Mouse (Mus musculus): Measurements from ENCODE around the gene Osbpl6. TPM values are rescaled to one million over a fixed set of nuclear protein-coding genes. Genes with fewer than 3 reads are reported as not detected.
"Not testable (repeated sequence)": the region's sequence is repeated elsewhere in the genome, so short reads cannot be mapped to it uniquely, and the experiment has no call there.

Osbpl6 gene
- total RNA-seq, 2 experiments from 2014 or later: 55.2 to 63.5 TPM

- no peak for DNase-seq (ENCODE audit: low spot score in 2 of 2)
These were observed 149.7 kb downstream of the Osbpl6 start for GRCm38 (mm10) chr2:76555852-76556558.

- DNase-seq (ENCODE audit: low spot score in 2 of 2): no peak
These were observed 153.8 kb downstream of the Osbpl6 start for GRCm38 (mm10) chr2:76560146-76560545.

DNA sequence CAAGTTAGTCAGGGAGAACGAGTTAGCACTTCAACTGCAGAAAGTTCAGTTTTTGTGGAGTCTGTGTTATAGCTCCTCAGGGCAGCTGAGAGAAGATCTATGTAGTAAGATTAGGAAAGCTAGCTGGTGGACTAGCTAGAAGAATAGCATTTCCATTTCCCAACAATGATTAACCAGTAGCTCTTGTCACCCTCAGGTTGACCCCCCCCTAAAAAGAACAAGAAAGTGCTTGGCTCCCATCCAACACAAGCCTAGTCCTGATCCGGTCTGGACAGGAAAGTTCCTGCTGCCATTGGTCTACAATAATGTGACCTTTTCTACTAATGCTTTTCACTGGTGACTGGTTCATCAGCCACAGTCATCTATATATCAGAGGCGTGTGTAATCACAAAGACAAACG, 157.6 kb downstream of the Osbpl6 start:
- DNase-seq (ENCODE audit: low spot score in 2 of 2): no peak

GRCm38 (mm10) chr2:76566933-76567551, 160.7 kb downstream of the Osbpl6 start:
- DNase-seq (ENCODE audit: low spot score in 2 of 2): no peak

DNA sequence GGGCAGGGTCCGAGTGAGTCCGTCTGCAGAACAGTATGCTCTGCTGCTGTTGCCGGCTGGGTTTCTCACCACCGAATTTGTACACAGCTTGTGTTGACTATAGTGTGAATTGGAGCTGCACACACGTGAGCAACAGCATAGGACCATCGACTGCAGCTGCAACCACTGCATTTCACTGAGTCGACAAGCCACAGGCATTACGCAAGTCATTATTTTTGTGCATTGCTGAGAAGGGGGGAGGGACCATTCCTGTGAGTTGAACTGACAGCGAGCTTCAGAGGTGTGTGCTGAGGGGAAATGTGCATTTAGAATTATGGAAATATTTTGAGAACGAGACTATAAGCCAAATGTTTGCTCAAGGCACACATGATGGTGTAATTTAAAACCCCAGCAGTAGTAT, 165.2 kb downstream of the Osbpl6 start:
- no peak for DNase-seq (ENCODE audit: low spot score in 2 of 2)

DNA sequence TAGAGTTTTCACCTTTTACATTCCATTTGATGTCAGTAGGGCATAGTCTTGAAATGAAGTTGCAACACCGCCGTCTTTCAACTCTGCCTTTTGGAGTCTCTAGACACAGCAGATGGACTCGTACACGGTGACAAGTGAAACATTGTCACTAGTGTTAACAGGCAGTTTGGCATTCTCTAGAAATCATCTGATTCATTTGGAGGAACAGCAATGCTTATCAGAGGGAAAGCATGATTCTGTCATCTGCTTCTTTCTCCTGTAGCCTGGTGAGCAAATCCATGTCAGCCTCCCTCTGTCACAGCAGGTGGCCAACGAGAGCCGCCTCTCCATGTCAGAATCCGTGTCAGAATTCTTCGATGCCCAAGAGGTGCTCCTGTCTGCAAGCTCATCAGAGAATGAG, 172.6 kb downstream of the Osbpl6 start:
- peak; percentile 13 to 65 for DNase-seq (ENCODE audit: low spot score in 2 of 2)

DNA sequence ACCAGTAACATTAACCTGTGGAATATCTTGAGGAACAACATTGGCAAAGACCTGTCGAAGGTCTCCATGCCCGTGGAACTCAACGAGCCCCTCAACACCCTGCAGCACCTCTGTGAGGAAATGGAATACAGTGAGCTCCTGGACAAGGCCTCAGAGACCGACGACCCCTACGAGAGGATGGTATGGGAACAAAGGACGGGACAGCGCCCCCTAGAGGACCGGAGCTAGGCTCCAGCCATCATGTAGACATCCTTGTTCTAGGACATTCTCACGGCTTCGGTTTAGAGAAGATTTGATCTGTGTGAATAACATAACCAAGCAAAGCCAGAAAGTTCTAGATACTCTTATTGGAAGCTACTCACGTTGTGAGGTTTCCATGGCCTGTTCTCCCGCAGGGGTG, 178.8 kb downstream of the Osbpl6 start:
- DNase-seq (ENCODE audit: low spot score in 2 of 2): no peak

- no peak for DNase-seq (ENCODE audit: low spot score in 2 of 2)
These were observed 180.6 kb downstream of the Osbpl6 start for GRCm38 (mm10) chr2:76586906-76587305.

- DNase-seq (ENCODE audit: low spot score in 2 of 2): no peak
These were observed 183.9 kb downstream of the Osbpl6 start for GRCm38 (mm10) chr2:76590221-76590620.

DNA sequence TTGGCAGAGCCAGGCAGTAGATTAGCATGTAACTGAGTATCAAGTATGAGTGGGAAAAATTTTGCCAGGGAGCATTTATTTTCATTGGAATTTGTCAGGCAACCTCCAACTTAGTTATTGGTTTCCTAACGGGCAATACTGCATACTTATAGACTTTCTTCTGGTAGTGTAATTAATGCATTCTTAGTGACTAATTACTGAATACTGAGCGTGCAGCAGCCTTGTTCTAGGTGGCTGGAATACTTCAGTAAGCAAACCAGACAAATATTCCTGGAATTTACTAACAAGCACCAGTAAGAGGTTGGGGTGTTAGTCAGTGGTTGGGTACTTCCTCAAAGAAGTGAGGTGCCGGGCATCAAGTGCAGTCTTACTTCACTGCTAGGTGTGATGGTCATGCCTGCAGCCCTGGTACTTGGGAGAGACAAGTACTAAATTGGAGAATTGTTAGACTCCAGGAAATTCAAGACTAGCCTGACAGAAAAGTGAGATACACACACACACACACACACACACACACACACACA, 186.2 kb downstream of the Osbpl6 start:
- no peak for DNase-seq (ENCODE audit: low spot score in 2 of 2)

DNA sequence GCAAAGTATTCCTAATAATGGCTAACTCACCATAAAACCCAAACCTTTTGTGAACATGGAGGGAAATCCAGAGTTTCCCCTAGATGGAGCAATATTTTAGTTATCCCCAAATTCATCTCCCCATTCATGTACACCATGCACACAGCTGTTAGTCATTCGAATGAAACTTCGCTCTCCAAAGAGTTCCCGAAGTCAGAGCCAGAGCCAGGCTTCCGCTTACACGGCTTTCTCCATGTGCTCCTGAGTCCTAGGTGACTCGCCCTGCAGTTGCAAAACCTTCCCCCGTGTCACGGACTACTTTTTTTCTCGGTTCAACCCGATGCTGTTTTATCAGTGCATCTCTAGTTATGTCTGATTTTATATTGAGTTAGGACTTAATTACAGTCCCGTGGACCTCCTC, 191.2 kb downstream of the Osbpl6 start:
- DNase-seq (ENCODE audit: low spot score in 2 of 2): no peak

GRCm38 (mm10) chr2:76599214-76599613, 192.9 kb downstream of the Osbpl6 start:
- peak in 1 of 2 experiments; percentile 23 for DNase-seq (ENCODE audit: low spot score in 2 of 2)

DNA sequence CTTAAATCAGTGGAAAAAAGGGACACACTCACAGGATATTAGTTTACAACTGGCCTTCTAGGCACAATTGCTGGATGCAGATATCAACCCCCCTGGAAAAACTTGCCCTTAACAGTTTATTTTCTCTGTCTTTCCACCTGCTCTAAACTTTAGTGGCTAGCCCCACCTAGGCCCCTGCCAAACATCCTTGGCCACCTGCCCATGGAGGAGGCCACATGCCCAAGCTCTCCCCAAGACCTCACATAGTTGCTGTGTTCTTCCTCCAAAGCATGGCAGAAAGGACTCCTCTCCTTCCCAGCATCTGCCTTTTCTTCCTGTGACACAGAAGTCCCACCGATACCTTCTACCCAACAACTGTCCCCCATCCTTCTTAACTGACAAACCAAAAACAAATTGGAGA, 195.9 kb downstream of the Osbpl6 start:
- DNase-seq (ENCODE audit: low spot score in 2 of 2): no peak

- no peak for DNase-seq (ENCODE audit: low spot score in 2 of 2)
These were observed 200.4 kb downstream of the Osbpl6 start for GRCm38 (mm10) chr2:76606704-76607103.

GRCm38 (mm10) chr2:76610326-76611104, 204.2 kb downstream of the Osbpl6 start:
- no peak for DNase-seq (ENCODE audit: low spot score in 2 of 2)

- DNase-seq (ENCODE audit: low spot score in 2 of 2): no peak
These were observed 205.7 kb downstream of the Osbpl6 start for GRCm38 (mm10) chr2:76611996-76612395.

GRCm38 (mm10) chr2:76618078-76618477, 211.8 kb downstream of the Osbpl6 start:
- DNase-seq (ENCODE audit: low spot score in 2 of 2): peak in 1 of 2 experiments; percentile 58

DNA sequence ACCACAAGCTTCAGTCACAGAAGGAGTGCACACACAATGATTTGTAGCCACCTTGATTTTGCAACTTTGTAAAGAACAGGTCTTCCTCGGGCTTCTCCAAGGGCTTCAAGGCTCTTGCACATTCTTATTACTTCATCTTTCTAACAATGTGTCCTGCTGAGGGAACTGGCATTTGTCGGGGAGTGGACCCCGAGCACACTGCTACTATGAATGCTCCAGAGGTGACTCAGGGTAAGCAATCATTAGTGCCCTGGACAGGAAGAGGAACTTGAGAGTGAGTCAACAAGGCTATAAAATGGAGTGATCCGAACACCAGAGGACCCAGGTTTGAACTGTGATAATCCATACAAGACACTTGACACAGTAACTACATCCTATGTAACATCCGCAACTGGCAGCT, 213.9 kb downstream of the Osbpl6 start:
- no peak for DNase-seq (ENCODE audit: low spot score in 2 of 2)

DNA sequence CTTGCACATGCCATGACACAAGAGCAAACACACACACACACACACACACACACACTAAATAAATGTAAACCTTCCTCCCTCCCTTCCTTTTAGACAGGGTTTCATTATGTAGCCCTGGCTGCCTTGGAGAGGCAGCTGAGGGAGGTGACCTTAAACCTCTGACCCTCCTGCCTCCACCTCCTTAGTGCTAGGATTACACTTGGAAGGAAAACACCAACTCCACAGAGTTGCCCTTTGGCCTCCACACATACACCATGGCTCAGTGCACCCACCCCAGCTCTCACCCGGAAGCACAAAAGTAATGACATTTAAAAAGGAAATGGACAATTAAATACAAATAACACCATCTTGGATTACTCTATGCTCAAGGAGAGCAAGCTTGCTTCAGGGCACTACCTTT, 215.4 kb downstream of the Osbpl6 start:
- no peak for DNase-seq (ENCODE audit: low spot score in 2 of 2)

DNA sequence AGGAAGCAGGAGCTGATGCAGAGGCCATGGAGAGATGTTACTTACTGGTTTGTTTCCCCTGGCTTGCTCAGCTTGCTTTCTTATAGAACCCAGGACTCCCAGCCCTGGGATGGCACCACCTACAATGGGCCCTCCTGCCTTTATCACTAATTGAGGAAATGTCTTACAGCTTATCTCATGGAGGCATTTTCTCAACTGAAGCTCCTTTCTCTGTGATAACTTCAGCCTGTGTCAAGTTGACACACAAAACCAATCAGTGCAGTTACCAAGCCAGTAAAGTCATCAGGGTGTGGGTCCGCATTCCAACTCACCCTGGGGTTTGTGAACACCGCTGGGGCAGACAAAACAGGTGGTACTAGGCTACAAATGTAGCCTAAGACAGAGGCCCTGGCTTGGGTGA, 216.0 kb downstream of the Osbpl6 start:
- DNase-seq (ENCODE audit: low spot score in 2 of 2): not testable (repeated sequence)

GRCm38 (mm10) chr2:76630293-76630692, 224.0 kb downstream of the Osbpl6 start:
- no peak for DNase-seq (ENCODE audit: low spot score in 2 of 2)

- no peak for DNase-seq (ENCODE audit: low spot score in 2 of 2)
These were observed 225.3 kb downstream of the Osbpl6 start for GRCm38 (mm10) chr2:76631600-76631999.

Measured in layer of hippocampus, postnatal 14 days (tissue).